Mouse (Mus musculus) midbrain, postnatal 0 days (tissue): ENCODE data around the gene Gm17334. TPM values are rescaled to one million over a fixed set of nuclear protein-coding genes. Genes with fewer than 3 reads are reported as not detected.

Experiments
- ATAC-seq: fragments of 200-750 bp; cut with Nextera tagmentation; 2 replicates; pipeline ENCODE4 v1.8.0; 2017; ENCODE audit warnings: moderate number of reproducible peaks, mild to moderate bottlenecking, moderate TSS enrichment, moderate library complexity; ENCODE audit not compliant: low FRiP score
- DNase-seq: peaks from one replicate; pipeline ENCODE4 v3.0.0-alpha.2; 2015; ENCODE audit warnings: low spot score
- H3K27ac ChIP-seq: fragments of 300-500 bp; sonication (generic); 2 replicates; pipeline ENCODE4 v1.5.1; 2014; ENCODE audit warnings: low read depth, mild to moderate bottlenecking, low read length, mixed read lengths
- H3K27me3 ChIP-seq: fragments of 300-500 bp; sonication (generic); 2 replicates; pipeline ENCODE4 v1.6.1; 2014; ENCODE audit warnings: low read length, control low read depth, mixed read lengths; ENCODE audit not compliant: insufficient read depth
- H3K36me3 ChIP-seq: fragments of 300-500 bp; sonication (generic); 2 replicates; pipeline ENCODE4 v1.6.1; 2014; ENCODE audit warnings: low read length, control low read depth, mixed read lengths; ENCODE audit not compliant: insufficient read depth
- H3K4me1 ChIP-seq: fragments of 300-500 bp; sonication (generic); 2 replicates; pipeline ENCODE4 v1.6.1; 2014; ENCODE audit warnings: mild to moderate bottlenecking, control low read depth, antibody characterized with exemption, low read length, mixed read lengths; ENCODE audit not compliant: insufficient read depth
- H3K4me2 ChIP-seq: fragments of 300-500 bp; sonication (generic); 2 replicates; pipeline ENCODE4 v1.6.1; 2014; ENCODE audit warnings: low read depth, mild to moderate bottlenecking, low read length, mixed read lengths; ENCODE audit not compliant: poor library complexity, severe bottlenecking
- H3K4me3 ChIP-seq: fragments of 300-500 bp; sonication (generic); 2 replicates; pipeline ENCODE4 v1.5.1; 2014; ENCODE audit warnings: low read depth, mild to moderate bottlenecking, low read length, moderate library complexity
- H3K9ac ChIP-seq: fragments of 300-500 bp; sonication (generic); replicated peaks from 2 replicates; pipeline ENCODE4 v1.6.1; 2014; ENCODE audit warnings: mild to moderate bottlenecking, low read length, moderate library complexity, mixed read lengths; ENCODE audit not compliant: poor library complexity, severe bottlenecking
- H3K9me3 ChIP-seq: fragments of 300-500 bp; sonication (generic); 2 replicates; pipeline ENCODE4 v1.6.1; 2016; ENCODE audit warnings: low read length, control low read depth
- CTCF ChIP-seq: IDR thresholded peaks from 2 replicates; pipeline ENCODE4 v1.5.1; 2016; ENCODE audit warnings: antibody characterized with exemption, mild to moderate bottlenecking
- whole genome bisulfite sequencing: fragments of 180-500 bp; shearing (Covaris S2); extraction: QIAGEN DNeasy Blood & Tissue Kit; methylation state at CpG from one replicate; pipeline ENCODE4 v1.1.7; 2014; 5-methylcytosine and 5-hydroxymethylcytosine counted together
- microRNA-seq: library from miRNA; unstranded; fragments of <30 nt; microRNA quantifications from one replicate; pipeline ENCODE4, GENCODE M21; 2016; ENCODE audit warnings: borderline number of aligned reads
- polyA plus RNA-seq: library from polyadenylated mRNA; unstranded; fragments of >200 nt; fragmentation: Nextera tagmentation; extraction: Ambion mirVana; gene quantifications from 2 replicates; pipeline ENCODE4 v1.2.1, GENCODE M21; 2015
- total RNA-seq: library from RNA; depleted of rRNA; stranded (reverse); fragments of >200 nt; gene quantifications from 2 replicates; pipeline ENCODE4 v1.2.3, GENCODE M21; 2014; rRNA removed

Gm17334 gene
- total and polyA plus RNA-seq, 2 experiments from 2014 or later: not detected

DNA sequence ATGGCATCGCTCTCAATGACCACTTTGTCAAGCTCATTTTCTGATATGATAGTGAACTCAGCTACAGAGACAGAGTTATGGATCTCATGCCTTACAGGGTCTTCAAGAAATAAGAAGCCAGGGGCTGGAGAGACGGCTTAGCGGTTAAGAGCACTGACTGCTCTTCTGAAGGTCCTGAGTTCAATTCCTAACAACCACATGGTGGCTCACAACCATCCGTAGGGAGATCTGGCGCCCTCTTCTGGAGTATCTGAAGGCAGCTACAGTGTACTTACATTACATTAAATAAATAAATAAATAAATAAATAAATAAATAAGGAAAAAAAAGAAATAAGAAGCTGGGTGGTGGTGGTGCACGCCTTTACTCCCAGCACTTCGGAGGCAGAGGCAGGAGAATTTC is 39.2 kb downstream of the Gm17334 start:
- no peak overlapping the region for H3K27ac ChIP-seq
- TF ChIP-seq CTCF: peak; percentile 24
- H3K4me2 ChIP-seq: no peak overlapping the region
- 89% methylated on average over 7 of the region's 7 CpGs for WGBS
- H3K27me3 ChIP-seq: no peaks in the 10 kb centered on the region
- no peaks in the 10 kb centered on the region for H3K4me1 ChIP-seq
- no peaks in the 10 kb centered on the region for H3K36me3 ChIP-seq
- H3K9me3 ChIP-seq: no peaks in the 10 kb centered on the region
- no peak overlapping the region for H3K4me3 ChIP-seq
- DNase-seq (no peak), ATAC-seq (no peak)
- H3K9ac ChIP-seq: no peak overlapping the region

DNA sequence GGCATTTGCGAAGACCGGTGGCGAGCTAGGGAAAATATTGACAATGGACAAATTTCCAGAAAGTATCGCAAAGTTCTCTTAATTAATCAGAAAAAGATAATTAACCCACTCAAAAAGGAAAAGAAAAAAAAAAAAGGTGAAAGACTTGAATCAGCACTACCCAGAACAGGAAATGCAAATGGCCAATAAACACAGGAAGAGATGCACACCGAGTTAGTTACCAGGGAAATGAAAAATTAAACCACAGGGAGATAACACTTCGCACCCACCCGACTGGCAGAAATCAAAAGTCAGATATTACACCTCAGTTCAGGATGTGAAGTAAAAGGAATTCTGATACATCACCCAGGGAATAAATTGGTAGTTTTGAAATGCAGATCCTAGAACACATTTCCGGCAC is 40.7 kb downstream of the Gm17334 start:
- no peak for TF ChIP-seq CTCF
- no peaks in the 10 kb centered on the region for H3K36me3 ChIP-seq
- H3K4me2 ChIP-seq: no peak overlapping the region
- H3K4me3 ChIP-seq: no peak overlapping the region
- no peak overlapping the region for H3K27ac ChIP-seq
- no peaks in the 10 kb centered on the region for H3K4me1 ChIP-seq
- ATAC-seq: no peak
- WGBS: 93% methylated on average over 8 of the region's 8 CpGs
- no peak for DNase-seq
- H3K27me3 ChIP-seq: no peaks in the 10 kb centered on the region
- no peaks in the 10 kb centered on the region for H3K9me3 ChIP-seq
- H3K9ac ChIP-seq: no peak overlapping the region

DNA sequence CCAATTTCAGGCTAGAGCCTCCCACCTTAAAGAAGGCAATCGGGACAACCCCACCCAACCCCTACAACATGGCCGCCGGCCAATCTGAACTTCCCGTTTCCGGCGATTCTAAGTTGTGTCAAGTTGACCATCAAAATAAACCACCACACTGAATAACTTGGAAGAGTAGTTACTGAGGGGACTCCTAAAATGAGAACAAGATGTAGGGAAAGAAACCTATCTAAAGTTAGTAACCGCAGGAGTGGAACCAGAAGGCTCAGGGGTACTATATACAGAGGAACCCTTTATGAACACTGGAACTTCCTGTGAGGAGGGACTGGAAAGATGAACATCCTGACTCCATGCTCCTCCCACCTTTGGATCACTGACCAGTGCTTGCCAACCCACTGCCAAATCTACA is 41.5 kb downstream of the Gm17334 start:
- no peaks in the 10 kb centered on the region for H3K27me3 ChIP-seq
- no peak overlapping the region for H3K4me3 ChIP-seq
- WGBS: 96% methylated on average over 7 of the region's 7 CpGs
- H3K36me3 ChIP-seq: no peaks in the 10 kb centered on the region
- ATAC-seq (no peak), DNase-seq (no peak)
- H3K9me3 ChIP-seq: no peaks in the 10 kb centered on the region
- no peaks in the 10 kb centered on the region for H3K4me1 ChIP-seq
- H3K9ac ChIP-seq: no peak overlapping the region
- no peak for TF ChIP-seq CTCF
- H3K4me2 ChIP-seq: no peak overlapping the region
- H3K27ac ChIP-seq: no peak overlapping the region

Small RNA genes within 50 kb of the gene (microRNA-seq; reads per million reads assigned to microRNA genes)
- gene Mir7671: not detected

Other genes starting within 250 kb of the Gm17334 start
- 114 and 117 TPM in 2 replicates for gene Kif3a, start 205.8 kb downstream of the Gm17334 start, total RNA-seq
- gene Kif3a, start 205.8 kb downstream of the Gm17334 start, polyA plus RNA-seq: 335 and 386 TPM in 2 replicates
- gene Il4, start 154.5 kb downstream of the Gm17334 start, total RNA-seq: not detected in 2 replicates
- 3.9 and 4.9 TPM in 2 replicates for gene Il4, start 154.5 kb downstream of the Gm17334 start, polyA plus RNA-seq
- gene Il13, start 138.5 kb downstream of the Gm17334 start, total RNA-seq: not detected in 2 replicates
- not detected in 2 replicates for gene Il13, start 138.5 kb downstream of the Gm17334 start, polyA plus RNA-seq
- 5.2 and 5.8 TPM in 2 replicates for gene Rad50, start 65.9 kb downstream of the Gm17334 start, total RNA-seq
- 8.9 and 10.0 TPM in 2 replicates for gene Rad50, start 65.9 kb downstream of the Gm17334 start, polyA plus RNA-seq
- gene Il5, start 52.4 kb downstream of the Gm17334 start, total RNA-seq: not detected in 2 replicates
- 0.15 and 0.30 TPM in 2 replicates for gene Il5, start 52.4 kb downstream of the Gm17334 start, polyA plus RNA-seq
- gene Irf1, start 3.2 kb downstream of the Gm17334 start, total RNA-seq: 0.93 and 3.2 TPM in 2 replicates
- gene Irf1, start 3.2 kb downstream of the Gm17334 start, polyA plus RNA-seq: 3.2 and 4.0 TPM in 2 replicates
- not detected in 2 replicates for gene Gm12216, start 86.1 kb upstream of the Gm17334 start, total RNA-seq
- gene Gm12216, start 86.1 kb upstream of the Gm17334 start, polyA plus RNA-seq: 0.65 and 0.85 TPM in 2 replicates
- 13.2 and 13.6 TPM in 2 replicates for gene Slc22a5, start 118.5 kb upstream of the Gm17334 start, total RNA-seq
- gene Slc22a5, start 118.5 kb upstream of the Gm17334 start, polyA plus RNA-seq: 12.8 and 13.0 TPM in 2 replicates
- gene Slc22a21, start 207.1 kb upstream of the Gm17334 start, total RNA-seq: 4.4 and 6.7 TPM in 2 replicates
- 4.7 and 5.9 TPM in 2 replicates for gene Slc22a21, start 207.1 kb upstream of the Gm17334 start, polyA plus RNA-seq